Mouse (Mus musculus): ENCODE results near the gene Zdhhc8.

The Zdhhc8 gene

GRCm38 (mm10) chr16:18234671-18235388, at the start of gene Zdhhc8:
Zdhhc8 (minus strand) TSS chr16:18235136.
- peak; percentile 67 for DNase-seq (ENCODE audit: extremely low spot score, low spot score)

GRCm38 (mm10) chr16:18275166-18275565, 40.2 kb upstream of the Zdhhc8 start:
- DNase-seq (ENCODE audit: extremely low spot score, low spot score): no peak

GRCm38 (mm10) chr16:18268182-18268581, 33.2 kb upstream of the Zdhhc8 start:
- no peak for DNase-seq (ENCODE audit: extremely low spot score, low spot score)

GRCm38 (mm10) chr16:18265024-18265423, 30.1 kb upstream of the Zdhhc8 start:
- no peak for DNase-seq (ENCODE audit: extremely low spot score, low spot score)

- no peak for DNase-seq (ENCODE audit: extremely low spot score, low spot score)
These were observed 23.3 kb upstream of the Zdhhc8 start, which contains the start of gene Gm49776 for GRCm38 (mm10) chr16:18258221-18258620. Gm49776 (minus strand) TSS chr16:18258321.

GRCm38 (mm10) chr16:18253866-18254265, 18.9 kb upstream of the Zdhhc8 start:
- DNase-seq (ENCODE audit: extremely low spot score, low spot score): no peak

GRCm38 (mm10) chr16:18252736-18253135, 17.8 kb upstream of the Zdhhc8 start:
- no peak for DNase-seq (ENCODE audit: extremely low spot score, low spot score)

GRCm38 (mm10) chr16:18250828-18251790, 16.2 kb upstream of the Zdhhc8 start:
- DNase-seq (ENCODE audit: extremely low spot score, low spot score): no peak

- no peak for DNase-seq (ENCODE audit: extremely low spot score, low spot score)
These were observed 15.3 kb upstream of the Zdhhc8 start for GRCm38 (mm10) chr16:18250231-18250630.

GRCm38 (mm10) chr16:18249364-18249967, 14.5 kb upstream of the Zdhhc8 start:
- peak; percentile 57 for DNase-seq (ENCODE audit: extremely low spot score, low spot score)

- peak; percentile 98 for DNase-seq (ENCODE audit: extremely low spot score, low spot score)
These were observed 13.8 kb upstream of the Zdhhc8 start, which contains the start of the genes Trmt2a and Ranbp1 for GRCm38 (mm10) chr16:18248433-18249363. Trmt2a (plus strand) TSS chr16:18248679. Ranbp1 (minus strand) TSS chr16:18248732.

- no peak for DNase-seq (ENCODE audit: extremely low spot score, low spot score)
These were observed 12.8 kb upstream of the Zdhhc8 start for GRCm38 (mm10) chr16:18247521-18248399.

- DNase-seq (ENCODE audit: extremely low spot score, low spot score): no peak
These were observed 6.6 kb upstream of the Zdhhc8 start for GRCm38 (mm10) chr16:18241581-18241980.

GRCm38 (mm10) chr16:18236676-18237501, 2.0 kb upstream of the Zdhhc8 start:
- DNase-seq (ENCODE audit: extremely low spot score, low spot score): no peak

GRCm38 (mm10) chr16:18235389-18236065, 591 bp upstream of the Zdhhc8 start:
- DNase-seq (ENCODE audit: extremely low spot score, low spot score): peak; percentile 68

GRCm38 (mm10) chr16:18233919-18234670, 841 bp downstream of the Zdhhc8 start:
- DNase-seq (ENCODE audit: extremely low spot score, low spot score): no peak

GRCm38 (mm10) chr16:18233451-18233850, 1.5 kb downstream of the Zdhhc8 start:
- no peak for DNase-seq (ENCODE audit: extremely low spot score, low spot score)

All from neural tube, embryonic 10.5 days (tissue).